Mouse (Mus musculus) small intestine, adult 2 months (tissue): Measurements from ENCODE around the gene Rex1bd. TPM values are rescaled to one million over a fixed set of nuclear protein-coding genes. Genes with fewer than 3 reads are reported as not detected.

ENCODE experiments used
- H3K27ac ChIP-seq: fragments of 200-500 bp; 2 replicates; pipeline ENCODE4 v1.5.1; 2012; ENCODE audit warnings: low read depth, low read length, control low read depth, inconsistent platforms; ENCODE audit not compliant: insufficient read depth
- H3K27me3 ChIP-seq: fragments of 200-500 bp; 2 replicates; pipeline ENCODE4 v1.6.1; 2012; ENCODE audit warnings: mild to moderate bottlenecking, moderate library complexity, low read length, inconsistent platforms; ENCODE audit not compliant: control insufficient read depth, insufficient read depth
- H3K36me3 ChIP-seq: fragments of 200-500 bp; 2 replicates; pipeline ENCODE4 v1.6.1; 2012; ENCODE audit warnings: mild to moderate bottlenecking, low read length, control low read depth, inconsistent platforms; ENCODE audit not compliant: control insufficient read depth, insufficient read depth
- H3K4me1 ChIP-seq: fragments of 200-500 bp; 2 replicates; pipeline ENCODE4 v1.6.1; 2012; ENCODE audit warnings: low read length, inconsistent platforms, mixed read lengths; ENCODE audit not compliant: control insufficient read depth, insufficient read depth, insufficient read length
- H3K4me3 ChIP-seq: fragments of 200-500 bp; 2 replicates; pipeline ENCODE4 v1.5.1; 2012; ENCODE audit warnings: low read depth, mild to moderate bottlenecking, control low read depth, inconsistent platforms, low read length, moderate library complexity
- CTCF ChIP-seq: fragments of 200-500 bp; IDR thresholded peaks from 2 replicates; pipeline ENCODE4 v1.5.1; 2012; ENCODE audit warnings: low read depth, mild to moderate bottlenecking, control low read depth, inconsistent platforms, low read length, moderate library complexity, mixed read lengths; ENCODE audit not compliant: insufficient replicate concordance, insufficient read length; ENCODE audit errors: extremely low read depth
- POLR2A ChIP-seq: fragments of 200-500 bp; IDR thresholded peaks from 2 replicates; pipeline ENCODE4 v1.6.1; 2012; ENCODE audit warnings: low read depth, mild to moderate bottlenecking, control low read depth, inconsistent platforms, low read length, moderate library complexity
- WGBS: fragments of 180-500 bp; shearing (Covaris S2); methylation state at CpG from one replicate; pipeline ENCODE4 v1.1.7; 2018; 5-methylcytosine and 5-hydroxymethylcytosine counted together
- polyA plus RNA-seq: library from polyadenylated mRNA; depleted of rRNA; stranded (reverse); fragments of >200 nt; gene quantifications from 2 replicates; pipeline ENCODE4 v1.2.3, GENCODE M21; 2012

Rex1bd gene
- polyA plus RNA-seq, 1 experiment, result 244 TPM

DNA sequence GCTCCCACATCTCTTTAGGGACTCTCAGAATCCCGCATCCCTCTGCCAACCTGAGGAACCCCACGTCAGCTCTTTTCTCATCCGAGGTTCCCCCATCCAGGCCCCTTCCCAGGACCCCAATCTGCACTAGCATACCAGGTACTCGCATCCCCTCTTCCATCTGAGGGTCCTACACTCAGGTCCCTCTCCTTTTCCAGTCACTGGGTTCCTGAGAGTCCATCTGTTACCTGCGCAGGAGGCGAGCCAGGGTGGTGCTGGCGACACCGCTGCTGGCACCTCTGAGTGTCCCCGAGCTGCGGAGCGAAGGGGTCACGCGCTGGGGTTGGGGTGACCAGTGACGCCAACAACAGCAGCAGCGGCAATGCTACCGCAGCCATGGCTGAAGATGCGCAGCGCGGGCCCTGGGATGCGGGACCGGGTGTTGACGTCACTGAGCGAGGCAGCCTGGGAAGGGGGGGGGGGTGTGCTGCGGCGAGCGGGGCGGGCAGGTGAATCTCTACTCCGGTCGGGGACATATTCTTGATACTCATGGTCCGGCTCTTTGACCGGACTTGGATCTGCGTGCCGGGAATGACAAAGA, 19.5 kb downstream of the Rex1bd start, which contains the start of gene Tmem59l:
Gene Tmem59l, minus strand, starts transcription at position 418 of the 580 bp plus-strand sequence.
- Histone ChIP-seq H3K4me3 (peak within 1 kb of the TSS; percentile 37), H3K27ac (no peak within 1 kb of the TSS), H3K36me3 (no peaks in the 10 kb centered on the region), H3K4me1 (peaks cover 8% of the 10 kb centered on the region), H3K27me3 (peaks cover 66% of the 10 kb centered on the region)
- 10% methylated on average over 33 of the region's 33 CpGs for WGBS
- TF ChIP-seq CTCF (no peak), POLR2A (no peak)

GRCm38 (mm10) chr8:70486191-70486681, 20.3 kb downstream of the Rex1bd start:
- Histone ChIP-seq H3K36me3 (no peaks in the 10 kb centered on the region), H3K27ac (no peak overlapping the region), H3K4me3 (no peak overlapping the region), H3K27me3 (peaks cover 58% of the 10 kb centered on the region), H3K4me1 (peaks cover 14% of the 10 kb centered on the region)
- 69% methylated on average over 7 of the region's 7 CpGs for WGBS
- TF ChIP-seq POLR2A (no peak), CTCF (no peak)

DNA sequence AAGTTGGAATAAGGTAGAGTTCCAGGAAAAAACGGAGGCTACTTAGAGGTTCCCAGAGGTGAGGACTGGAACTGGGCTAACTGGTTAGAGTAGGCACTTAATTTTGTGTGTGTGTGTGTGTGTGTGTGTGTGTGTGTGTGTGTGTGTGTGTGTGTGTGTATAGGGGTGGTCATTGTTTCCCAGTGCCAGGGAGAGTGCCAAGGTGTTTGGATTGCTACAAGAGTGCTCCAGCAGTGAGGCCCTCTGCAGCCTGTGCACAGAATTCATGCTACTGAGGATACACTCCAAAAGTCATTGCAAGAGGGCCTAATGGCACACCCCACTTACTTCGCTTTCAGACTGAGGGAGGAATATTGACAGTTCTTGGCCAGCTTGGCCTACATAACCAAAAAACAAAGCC, 23.6 kb downstream of the Rex1bd start:
- TF ChIP-seq POLR2A, result no peak
- TF ChIP-seq CTCF, result no peak
- peaks cover 10% of the 10 kb centered on the region; the same call in 1 of the 2 replicates for H3K4me1 ChIP-seq
- no peak overlapping the region for H3K27ac ChIP-seq
- H3K36me3 ChIP-seq, result no peaks in the 10 kb centered on the region
- 72% methylated on average over 2 of the region's 2 CpGs for WGBS
- H3K4me3 ChIP-seq, result no peak overlapping the region
- peaks cover 25% of the 10 kb centered on the region for H3K27me3 ChIP-seq

DNA sequence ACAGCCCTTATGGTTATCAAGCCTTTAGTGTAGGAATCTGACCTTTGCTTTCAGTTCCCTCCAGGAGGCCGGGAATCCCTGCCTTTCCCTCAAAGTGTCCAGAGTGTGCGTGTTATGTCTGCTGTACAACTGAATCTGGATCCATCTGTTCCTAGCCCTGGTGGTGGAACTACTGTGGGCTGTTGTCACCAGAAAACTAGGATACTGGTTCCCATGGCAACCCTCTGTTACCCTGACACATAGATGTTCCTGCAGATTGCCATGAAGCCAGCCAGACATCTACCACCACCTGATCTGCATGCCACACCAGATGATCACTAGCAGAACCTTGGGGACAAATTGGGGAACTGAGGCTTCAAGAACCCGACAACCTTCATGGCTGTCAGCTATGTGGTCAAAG, 24.6 kb downstream of the Rex1bd start:
- H3K4me1 ChIP-seq, result peaks cover 11% of the 10 kb centered on the region; the same call in 1 of the 2 replicates
- 48% methylated on average over 3 of the region's 3 CpGs for WGBS
- H3K27ac ChIP-seq, result no peak overlapping the region
- peaks cover 18% of the 10 kb centered on the region; the same call in 1 of the 2 replicates for H3K27me3 ChIP-seq
- no peaks in the 10 kb centered on the region for H3K36me3 ChIP-seq
- no peak overlapping the region for H3K4me3 ChIP-seq
- TF ChIP-seq POLR2A (no peak), CTCF (no peak)

- Histone ChIP-seq H3K4me1 (peaks cover 21% of the 10 kb centered on the region; the same call in 1 of the 2 replicates), H3K36me3 (no peaks in the 10 kb centered on the region), H3K27me3 (no peaks in the 10 kb centered on the region), H3K27ac (peak overlapping the region; percentile 40), H3K4me3 (peak overlapping the region; percentile 90)
- 5% methylated on average over 21 of the region's 21 CpGs for WGBS
- TF ChIP-seq POLR2A (no peak), CTCF (peak; percentile 17; the same call in 1 of the 2 replicates)
Measured at GRCm38 (mm10) chr8:70477269-70477982, 29.1 kb downstream of the Rex1bd start.

DNA sequence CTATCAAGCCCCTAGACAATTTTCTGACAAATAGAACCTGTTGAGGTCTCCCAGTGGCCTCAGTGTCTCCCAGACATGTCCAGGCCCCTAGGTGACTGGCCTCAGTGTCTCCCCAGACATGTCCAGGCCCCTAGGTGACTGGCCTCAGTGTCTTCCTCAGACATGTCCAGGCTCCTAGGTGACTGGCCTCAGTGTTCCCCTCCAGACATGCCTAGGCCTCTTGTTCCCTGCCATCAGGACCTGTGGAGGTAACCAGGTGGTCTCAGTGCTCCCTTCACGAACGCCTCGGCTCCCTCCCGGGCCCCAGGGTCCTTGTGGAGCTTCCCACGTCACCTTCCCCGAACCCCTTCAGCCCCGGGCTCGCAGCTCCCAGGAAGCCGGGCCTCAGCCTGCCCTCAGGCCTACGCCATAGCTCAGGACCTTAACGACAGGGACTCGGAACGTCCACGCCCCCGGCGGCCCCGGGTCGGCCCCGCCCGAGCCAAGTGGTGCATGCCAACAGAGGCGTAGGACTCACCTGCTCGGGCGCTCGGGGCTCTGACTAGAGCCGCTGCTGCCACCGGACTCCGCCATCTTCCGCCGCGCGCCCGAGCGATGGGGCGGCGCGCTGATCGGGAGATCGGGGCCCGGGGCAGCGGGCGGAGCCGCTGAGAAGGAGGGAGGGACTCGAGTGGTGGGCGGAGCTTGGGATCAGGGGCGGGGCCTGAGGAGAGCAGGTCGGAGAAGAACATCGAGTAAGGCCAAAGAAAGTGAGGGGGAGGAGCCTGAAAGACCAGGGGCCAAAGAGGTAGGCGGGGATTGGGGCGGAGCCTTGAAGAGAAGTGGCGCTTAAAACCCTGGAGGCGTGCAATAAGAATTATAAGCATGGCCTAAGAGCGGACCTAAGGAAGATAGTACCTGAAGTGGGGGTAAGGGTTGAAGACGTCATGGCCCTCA, 30.0 kb downstream of the Rex1bd start, which contains the start of gene Klhl26:
Gene Klhl26, minus strand, starts transcription at position 636 of the 936 bp plus-strand sequence.
- peaks cover 16% of the 10 kb centered on the region; the same call in 1 of the 2 replicates for H3K4me1 ChIP-seq
- H3K27ac ChIP-seq, result peak within 1 kb of the TSS; percentile 40
- H3K36me3 ChIP-seq, result no peaks in the 10 kb centered on the region
- WGBS, result 1% methylated on average over 53 of the region's 53 CpGs
- no peaks in the 10 kb centered on the region for H3K27me3 ChIP-seq
- TF ChIP-seq POLR2A, result peak; percentile 57
- no peak for TF ChIP-seq CTCF
- H3K4me3 ChIP-seq, result peak within 1 kb of the TSS; percentile 90
